ENCODE assay signal across 1 mouse cellular context in genomic region chr7:24856460-24857120, GRCm38 (mm10).
TF ChIP-seq lines count a peak whose summit lies in the region.

No protein-coding gene starts in this region.

TF ChIP-seq in MEL, 35 proteins besides CTCF, POLR2A, EP300 and RAD21:
- TF ChIP-seq CHD2 (IDR thresholded peaks at IDR 0.05; ENCODE audit: low read length) = no peak
- no peak for TF ChIP-seq JUND (IDR thresholded peaks at IDR 0.05; ENCODE audit: low read depth, low read length)
- no peak for TF ChIP-seq GATA1 (IDR thresholded peaks at IDR 0.05; ENCODE audit: low read depth, low read length)
- no peak for TF ChIP-seq MXI1 (IDR thresholded peaks at IDR 0.05; ENCODE audit: low read depth, low read length)
- TF ChIP-seq MYB (IDR thresholded peaks at IDR 0.05; ENCODE audit: low read depth, low read length) = no peak
- no peak for TF ChIP-seq E2F4 (IDR thresholded peaks at IDR 0.05; ENCODE audit: borderline replicate concordance, low read depth, low read length)
- TF ChIP-seq TBP (IDR thresholded peaks at IDR 0.05; ENCODE audit: low read depth, low read length) = no peak
- TF ChIP-seq MYC (IDR thresholded peaks at IDR 0.05; ENCODE audit: low read depth, low read length) = no peak
- no peak for TF ChIP-seq TCF12 (IDR thresholded peaks at IDR 0.05; ENCODE audit: low read depth, low read length)
- no peak for TF ChIP-seq ZKSCAN1 (IDR thresholded peaks at IDR 0.05; ENCODE audit: low read depth, low read length)
- TF ChIP-seq KAT2A (conservative IDR thresholded peaks at IDR 0.05; ENCODE audit: low read depth, low read length) = no peak
- no peak for TF ChIP-seq RCOR1 (IDR thresholded peaks at IDR 0.05; ENCODE audit: low read depth, low read length)
- TF ChIP-seq SMC3 (IDR thresholded peaks at IDR 0.05; ENCODE audit: low read depth, low read length) = no peak
- no peak for TF ChIP-seq POLR2AphosphoS2 (IDR thresholded peaks at IDR 0.05; ENCODE audit: low read length)
- no peak for TF ChIP-seq POLR2AphosphoS5 (IDR thresholded peaks at IDR 0.05; ENCODE audit: borderline replicate concordance, low read depth, low read length)
- TF ChIP-seq NRF1 (IDR thresholded peaks at IDR 0.05; ENCODE audit: insufficient read depth, low read depth, low read length, poor library complexity, severe bottlenecking) = no peak
